Mouse (Mus musculus) MEL (cell line): ENCODE measurements around the gene Nectin4. TPM values are rescaled to one million over a fixed set of nuclear protein-coding genes. Genes with fewer than 3 reads are reported as not detected.
A peak's percentile ranks its signal among the peaks of the same experiment; 100 is the strongest.

Source experiments
- DNase-seq: peaks from one replicate; pipeline ENCODE4 v3.0.0; 2011; ENCODE audit warnings: low read depth, low spot score
- H3K27ac ChIP-seq: 2 replicates; pipeline ENCODE4 v1.5.1; 2012; ENCODE audit warnings: low read depth, mild to moderate bottlenecking, control low read depth, low read length, moderate library complexity; ENCODE audit not compliant: control insufficient read depth
- H3K27me3 ChIP-seq, 2 experiments: fragments of 150-350 bp in 1 of 2; sonication (generic) in 1 of 2; 2 replicates each; pipeline ENCODE4 v1.6.1; 2012; ENCODE audit warnings: low read length in 2 of 2, mild to moderate bottlenecking in 2 of 2, improper control_type of control experiment in 1 of 2, moderate library complexity in 1 of 2; ENCODE audit not compliant: insufficient read depth in 2 of 2, control insufficient read depth in 1 of 2
- H3K36me3 ChIP-seq, 2 experiments: 2 replicates each; pipeline ENCODE4 v1.6.1; 2012 to 2014; ENCODE audit warnings: low read length in 2 of 2, improper control_type of control experiment in 1 of 2, inconsistent platforms in 1 of 2, mild to moderate bottlenecking in 1 of 2; ENCODE audit not compliant: insufficient read depth in 2 of 2, control insufficient read depth in 1 of 2
- H3K4me1 ChIP-seq, 2 experiments: fragments of 150-350 bp in 1 of 2; sonication (generic) in 1 of 2; 2 replicates each; pipeline ENCODE4 v1.6.1; 2012; ENCODE audit warnings: low read length in 2 of 2, improper control_type of control experiment in 1 of 2, mild to moderate bottlenecking in 1 of 2; ENCODE audit not compliant: insufficient read depth in 2 of 2, control insufficient read depth in 1 of 2
- H3K4me3 ChIP-seq, 2 experiments: fragments of 150-350 bp in 1 of 2; sonication (generic) in 1 of 2; 2 replicates each; pipeline ENCODE4 v1.5.1; 2012; ENCODE audit warnings: low read depth in 2 of 2, low read length in 2 of 2, mild to moderate bottlenecking in 2 of 2, moderate library complexity in 2 of 2, control low read depth in 1 of 2, improper control_type of control experiment in 1 of 2; ENCODE audit not compliant: control insufficient read depth in 1 of 2, insufficient read depth in 1 of 2
- H3K79me2 ChIP-seq: 2 replicates; pipeline ENCODE4 v1.6.1; 2012; ENCODE audit warnings: mild to moderate bottlenecking, low read length, moderate library complexity; ENCODE audit not compliant: control insufficient read depth, poor library complexity, insufficient read depth
- H3K9ac ChIP-seq: 2 replicates; pipeline ENCODE4 v1.6.1; 2012; ENCODE audit warnings: low read depth, mild to moderate bottlenecking, control low read depth, low read length, moderate library complexity; ENCODE audit not compliant: control insufficient read depth, poor library complexity, severe bottlenecking
- H3K9me3 ChIP-seq: fragments of 150-350 bp; sonication (generic); replicated peaks from 2 replicates; pipeline ENCODE4 v1.6.1; 2012; ENCODE audit warnings: mild to moderate bottlenecking, low read length, improper control_type of control experiment, moderate library complexity; ENCODE audit not compliant: insufficient read depth
- BHLHE40 ChIP-seq: IDR thresholded peaks from 2 replicates; pipeline ENCODE4 v1.6.1; 2012; ENCODE audit warnings: low read depth, mild to moderate bottlenecking, inconsistent platforms, low read length, improper control_type of control experiment, borderline replicate concordance
- CHD1 ChIP-seq: IDR thresholded peaks from 2 replicates; pipeline ENCODE4 v1.6.1; 2012; ENCODE audit warnings: low read depth, mild to moderate bottlenecking, inconsistent platforms, low read length, improper control_type of control experiment
- CHD2 ChIP-seq: IDR thresholded peaks from 2 replicates; pipeline ENCODE4 v1.6.1; 2011; ENCODE audit warnings: low read length, improper control_type of control experiment
- ELF1 ChIP-seq: IDR thresholded peaks from 2 replicates; pipeline ENCODE4 v1.6.1; 2014; ENCODE audit warnings: low read depth, mild to moderate bottlenecking, inconsistent platforms, low read length, improper control_type of control experiment, moderate library complexity
- GATA1 ChIP-seq: IDR thresholded peaks from 2 replicates; pipeline ENCODE4 v1.6.1; 2011; ENCODE audit warnings: low read depth, low read length, improper control_type of control experiment
- KAT2A ChIP-seq: conservative IDR thresholded peaks from 2 replicates; pipeline ENCODE4 v1.6.1; 2012; ENCODE audit warnings: low read depth, low read length, improper control_type of control experiment, inconsistent platforms
- MAFK ChIP-seq: IDR thresholded peaks from 2 replicates; pipeline ENCODE4 v1.6.1; 2011; ENCODE audit warnings: low read depth, mild to moderate bottlenecking, low read length, improper control_type of control experiment, borderline replicate concordance
- MAX ChIP-seq: IDR thresholded peaks from 2 replicates; pipeline ENCODE4 v1.6.1; 2011; ENCODE audit warnings: low read length, improper control_type of control experiment
- MEF2A ChIP-seq: IDR thresholded peaks from 2 replicates; pipeline ENCODE4 v1.6.1; 2014; ENCODE audit warnings: low read depth, mild to moderate bottlenecking, inconsistent platforms, low read length, improper control_type of control experiment; ENCODE audit not compliant: poor library complexity, insufficient replicate concordance, severe bottlenecking; ENCODE audit errors: extremely low read depth
- MXI1 ChIP-seq: IDR thresholded peaks from 2 replicates; pipeline ENCODE4 v1.6.1; 2011; ENCODE audit warnings: mild to moderate bottlenecking, low read depth, low read length, improper control_type of control experiment
- MYC ChIP-seq: IDR thresholded peaks from 2 replicates; pipeline ENCODE4 v1.6.1; 2011; ENCODE audit warnings: low read depth, mild to moderate bottlenecking, low read length, improper control_type of control experiment, moderate library complexity
- NELFE ChIP-seq: IDR thresholded peaks from 2 replicates; pipeline ENCODE4 v1.6.1; 2011; ENCODE audit warnings: low read depth, low read length, improper control_type of control experiment
- NRF1 ChIP-seq: IDR thresholded peaks from 2 replicates; pipeline ENCODE4 v1.6.1; 2014; ENCODE audit warnings: low read depth, mild to moderate bottlenecking, inconsistent platforms, low read length, improper control_type of control experiment, moderate library complexity; ENCODE audit not compliant: poor library complexity, insufficient read depth, severe bottlenecking
- POLR2A ChIP-seq, 2 experiments: IDR thresholded peaks; 2 replicates each; pipeline ENCODE4 v1.6.1; 2011 to 2012; ENCODE audit warnings: low read length in 2 of 2, mild to moderate bottlenecking in 2 of 2, control low read depth in 1 of 2, improper control_type of control experiment in 1 of 2, low read depth in 1 of 2, moderate library complexity in 1 of 2; ENCODE audit not compliant: control insufficient read depth in 1 of 2, insufficient read depth in 1 of 2, poor library complexity in 1 of 2
- TBP ChIP-seq: IDR thresholded peaks from 2 replicates; pipeline ENCODE4 v1.8.0; 2011; ENCODE audit warnings: low read depth, low read length, improper control_type of control experiment
- ZKSCAN1 ChIP-seq: IDR thresholded peaks from 2 replicates; pipeline ENCODE4 v1.6.1; 2012; ENCODE audit warnings: low read depth, mild to moderate bottlenecking, inconsistent platforms, low read length, improper control_type of control experiment, moderate library complexity
- ZMIZ1 ChIP-seq: IDR thresholded peaks from 2 replicates; pipeline ENCODE4 v1.6.1; 2012; ENCODE audit warnings: low read depth, mild to moderate bottlenecking, inconsistent platforms, low read length, improper control_type of control experiment, moderate library complexity
- ZNF384 ChIP-seq: IDR thresholded peaks from 2 replicates; pipeline ENCODE4 v1.6.1; 2012; ENCODE audit warnings: low read depth, mild to moderate bottlenecking, inconsistent platforms, low read length, improper control_type of control experiment
- polyA plus RNA-seq, 2 experiments: library from polyadenylated mRNA; stranded (reverse) in 1 of 2; unstranded in 1 of 2; fragments of >175 nt in 1 of 2; fragments of >200 nt in 1 of 2; gene quantifications; 2 replicates each; pipeline versions ENCODE4 v1.2.1 to v1.2.4; 2012; ENCODE audit warnings: low replicate concordance in 2 of 2, low read depth in 1 of 2; ENCODE audit not compliant: insufficient read length in 2 of 2, insufficient read depth in 1 of 2, missing spikeins in 1 of 2
- total RNA-seq: library from RNA; depleted of rRNA; stranded (reverse); fragments of 300-350 nt; gene quantifications from 2 replicates; pipeline ENCODE4 v1.2.3, GENCODE M21; 2012; rRNA removed

Gene Nectin4
- total and polyA plus RNA-seq, 3 experiments: 0.04 to 0.15 TPM; not detected in 1

GRCm38 (mm10) chr1:171435974-171436373 lies 66.1 kb downstream of the Nectin4 start:
- DNase-seq: no peak
- H3K4me3 ChIP-seq: no peak overlapping the region
- H3K36me3 ChIP-seq: peaks cover 0 to 2% of the 10 kb centered on the region in 2 experiments; a peak in 1 of 4 replicates
- peaks cover 3 to 4% of the 10 kb centered on the region in 2 experiments; a peak in 2 of 4 replicates for H3K27me3 ChIP-seq
- TF ChIP-seq GATA1 (no peak), BHLHE40 (no peak), ZNF384 (no peak), MXI1 (no peak), MEF2A (no peak), CHD2 (no peak), MAFK (no peak), CHD1 (no peak), POLR2A (IDR thresholded peaks at IDR 0.05; ENCODE audit: control insufficient read depth in 1 of 2, insufficient read depth in 1 of 2, low read depth in 1 of 2, low read length in 2 of 2, poor library complexity in 1 of 2) (no peak), MAX (no peak), MYC (no peak), TBP (no peak)
- no peaks in the 10 kb centered on the region for H3K79me2 ChIP-seq
- no peak overlapping the region for H3K9ac ChIP-seq
- H3K27ac ChIP-seq: no peak overlapping the region
- peaks cover 0 to 11% of the 10 kb centered on the region in 2 experiments; a peak in 2 of 4 replicates for H3K4me1 ChIP-seq
- H3K9me3 ChIP-seq: no peaks in the 10 kb centered on the region

- H3K27ac ChIP-seq: no peak within 1 kb of the TSS
- peak; percentile 46 for DNase-seq
- TF ChIP-seq NELFE: no peak
- no peak for TF ChIP-seq MAFK
- no peak for TF ChIP-seq ZKSCAN1
- no peak for TF ChIP-seq ELF1
- no peak for TF ChIP-seq ZMIZ1
- TF ChIP-seq NRF1: peak; percentile 54
- TF ChIP-seq KAT2A: no peak
- TF ChIP-seq, all 39 proteins: peak for 1
- H3K79me2 ChIP-seq: no peaks in the 10 kb centered on the region
- peaks cover 3 to 4% of the 10 kb centered on the region in 2 experiments; a peak in 1 of 4 replicates for H3K27me3 ChIP-seq
- peaks cover 0 to 19% of the 10 kb centered on the region in 2 experiments; a peak in 2 of 4 replicates for H3K4me1 ChIP-seq
- peak within 1 kb of the TSS; percentile 23; the same call in 1 of the 2 replicates for H3K9ac ChIP-seq
- peaks cover 0 to 5% of the 10 kb centered on the region in 2 experiments; a peak in 2 of 4 replicates for H3K36me3 ChIP-seq
- peak within 1 kb of the TSS; percentile 42 to 63 for H3K4me3 ChIP-seq
- H3K9me3 ChIP-seq: no peaks in the 10 kb centered on the region
Observed at GRCm38 (mm10) chr1:171437264-171438013, 67.5 kb downstream of the Nectin4 start, which contains the start of gene F11r. F11r (plus strand) TSS chr1:171437535.

Other genes starting within 250 kb of the Nectin4 start
- 79.4 and 88.2 TPM in 2 replicates for gene Sdhc, start 219.5 kb upstream of the Nectin4 start, total RNA-seq
- 100 to 1,000 TPM in 1 of 2 experiments, not detected in 1; 224 TPM for gene Sdhc, start 219.5 kb upstream of the Nectin4 start, polyA plus RNA-seq
- 0.10 TPM in 1 of 2 replicates, not detected in the other for gene Mpz, start 219.4 kb upstream of the Nectin4 start, total RNA-seq
- under 1 TPM in 1 of 2 experiments, not detected in 1; 0.28 TPM for gene Mpz, start 219.4 kb upstream of the Nectin4 start, polyA plus RNA-seq
- gene Pcp4l1, start 173.8 kb upstream of the Nectin4 start, total RNA-seq: not detected in 2 replicates
- gene Pcp4l1, start 173.8 kb upstream of the Nectin4 start, polyA plus RNA-seq: not detected
- 1.4 and 1.7 TPM in 2 replicates for gene Nr1i3, start 156.1 kb upstream of the Nectin4 start, total RNA-seq
- under 1 TPM in 1 of 2 experiments, not detected in 1; 0.24 TPM for gene Nr1i3, start 156.1 kb upstream of the Nectin4 start, polyA plus RNA-seq
- 38.0 and 40.7 TPM in 2 replicates for gene Tomm40l, start 147.6 kb upstream of the Nectin4 start, total RNA-seq
- 10 to 100 TPM in 1 of 2 experiments, not detected in 1; 43.4 TPM for gene Tomm40l, start 147.6 kb upstream of the Nectin4 start, polyA plus RNA-seq
- gene Apoa2, start 145.0 kb upstream of the Nectin4 start, total RNA-seq: not detected in 2 replicates
- gene Apoa2, start 145.0 kb upstream of the Nectin4 start, polyA plus RNA-seq: under 1 TPM in 1 of 2 experiments, not detected in 1; 0.15 TPM
- 0.36 and 0.62 TPM in 2 replicates for gene Fcer1g, start 135.7 kb upstream of the Nectin4 start, total RNA-seq
- 1 to 10 TPM in 1 of 2 experiments, not detected in 1; 1.1 TPM for gene Fcer1g, start 135.7 kb upstream of the Nectin4 start, polyA plus RNA-seq
- not detected in 2 replicates for gene Adamts4, start 119.7 kb upstream of the Nectin4 start, total RNA-seq
- gene Adamts4, start 119.7 kb upstream of the Nectin4 start, polyA plus RNA-seq: under 1 TPM in 1 of 2 experiments, not detected in 1; 0.03 TPM
- 164 and 169 TPM in 2 replicates for gene Ndufs2, start 118.7 kb upstream of the Nectin4 start, total RNA-seq
- 100 to 1,000 TPM; 292 to 415 TPM for gene Ndufs2, start 118.7 kb upstream of the Nectin4 start, polyA plus RNA-seq
- 16.5 and 16.8 TPM in 2 replicates for gene B4galt3, start 99.8 kb upstream of the Nectin4 start, total RNA-seq
- gene B4galt3, start 99.8 kb upstream of the Nectin4 start, polyA plus RNA-seq: 10 to 100 TPM in 1 of 2 experiments, not detected in 1; 33.1 TPM
- gene Ppox, start 88.9 kb upstream of the Nectin4 start, total RNA-seq: 21.5 and 27.0 TPM in 2 replicates
- gene Ppox, start 88.9 kb upstream of the Nectin4 start, polyA plus RNA-seq: 10 to 100 TPM in 1 of 2 experiments, not detected in 1; 63.6 TPM
- gene Usp21, start 82.1 kb upstream of the Nectin4 start, total RNA-seq: 10.0 and 11.3 TPM in 2 replicates
- 10 to 100 TPM in 1 of 2 experiments, not detected in 1; 66.4 TPM for gene Usp21, start 82.1 kb upstream of the Nectin4 start, polyA plus RNA-seq
- gene Ufc1, start 75.1 kb upstream of the Nectin4 start, total RNA-seq: 100 and 101 TPM in 2 replicates
- gene Ufc1, start 75.1 kb upstream of the Nectin4 start, polyA plus RNA-seq: 100 to 1,000 TPM in 1 of 2 experiments, 10 to 100 TPM in 1; 71.0 to 408 TPM
- gene Dedd, start 41.0 kb upstream of the Nectin4 start, total RNA-seq: 24.9 and 28.7 TPM in 2 replicates
- gene Dedd, start 41.0 kb upstream of the Nectin4 start, polyA plus RNA-seq: 10 to 100 TPM in 1 of 2 experiments, not detected in 1; 44.9 TPM
- gene Nit1, start 24.5 kb upstream of the Nectin4 start, total RNA-seq: 17.9 and 20.0 TPM in 2 replicates
- 10 to 100 TPM in 1 of 2 experiments, not detected in 1; 26.3 TPM for gene Nit1, start 24.5 kb upstream of the Nectin4 start, polyA plus RNA-seq
- gene Pfdn2, start 24.4 kb upstream of the Nectin4 start, total RNA-seq: 33.8 and 36.2 TPM in 2 replicates
- gene Pfdn2, start 24.4 kb upstream of the Nectin4 start, polyA plus RNA-seq: 100 to 1,000 TPM in 1 of 2 experiments, not detected in 1; 329 TPM
- 0.08 and 0.10 TPM in 2 replicates for gene Klhdc9, start 9.3 kb upstream of the Nectin4 start, total RNA-seq
- gene Klhdc9, start 9.3 kb upstream of the Nectin4 start, polyA plus RNA-seq: not detected
- gene Arhgap30, start 18.9 kb downstream of the Nectin4 start, total RNA-seq: 31.0 and 31.5 TPM in 2 replicates
- gene Arhgap30, start 18.9 kb downstream of the Nectin4 start, polyA plus RNA-seq: 10 to 100 TPM in 1 of 2 experiments, not detected in 1; 41.2 TPM
- gene Usf1, start 41.2 kb downstream of the Nectin4 start, total RNA-seq: 50.0 and 56.0 TPM in 2 replicates
- 10 to 100 TPM in 1 of 2 experiments, not detected in 1; 55.0 TPM for gene Usf1, start 41.2 kb downstream of the Nectin4 start, polyA plus RNA-seq
- 0.49 and 0.50 TPM in 2 replicates for gene Tstd1, start 48.8 kb downstream of the Nectin4 start, total RNA-seq
- 1 to 10 TPM in 1 of 2 experiments, not detected in 1; 1.4 TPM for gene Tstd1, start 48.8 kb downstream of the Nectin4 start, polyA plus RNA-seq
- gene F11r, start 67.4 kb downstream of the Nectin4 start, total RNA-seq: 0.31 and 0.42 TPM in 2 replicates
- 1 to 10 TPM in 1 of 2 experiments, not detected in 1; 1.8 TPM for gene F11r, start 67.4 kb downstream of the Nectin4 start, polyA plus RNA-seq
- 4.6 and 5.5 TPM in 2 replicates for gene Alyref2, start 133.4 kb downstream of the Nectin4 start, total RNA-seq
- gene Alyref2, start 133.4 kb downstream of the Nectin4 start, polyA plus RNA-seq: 1 to 10 TPM in 1 of 2 experiments, not detected in 1; 8.8 TPM
- gene Itln1, start 165.2 kb downstream of the Nectin4 start, total RNA-seq: not detected in 2 replicates
- not detected for gene Itln1, start 165.2 kb downstream of the Nectin4 start, polyA plus RNA-seq
- not detected in 2 replicates for gene Cd244a, start 189.1 kb downstream of the Nectin4 start, total RNA-seq
- gene Cd244a, start 189.1 kb downstream of the Nectin4 start, polyA plus RNA-seq: not detected
- not detected in 2 replicates for gene Ly9, start 237.3 kb downstream of the Nectin4 start, total RNA-seq
- under 1 TPM in 1 of 2 experiments, not detected in 1; 0.25 TPM for gene Ly9, start 237.3 kb downstream of the Nectin4 start, polyA plus RNA-seq